Mouse (Mus musculus) limb, embryonic 11.5 days (tissue): Measurements from ENCODE around the gene Acot2. TPM values are rescaled to one million over a fixed set of nuclear protein-coding genes. Genes with fewer than 3 reads are reported as not detected.

Source experiments
- ATAC-seq: fragments of 200-750 bp; cut with Nextera tagmentation; 2 replicates; pipeline ENCODE4 v1.8.0; 2017; ENCODE audit warnings: low read depth; ENCODE audit not compliant: insufficient number of reproducible peaks, low FRiP score, low TSS enrichment
- DNase-seq: peaks from one replicate; pipeline ENCODE4 v3.0.0-alpha.2; 2015; ENCODE audit warnings: low spot score
- H3K27ac ChIP-seq: fragments of 300-500 bp; sonication (generic); replicated peaks from 2 replicates; pipeline ENCODE4 v1.5.1; 2014; ENCODE audit warnings: low read depth, mild to moderate bottlenecking, low read length
- H3K27me3 ChIP-seq: fragments of 300-500 bp; sonication (generic); 2 replicates; pipeline ENCODE4 v1.6.1; 2014; ENCODE audit warnings: mild to moderate bottlenecking, low read length, mixed read lengths; ENCODE audit not compliant: control insufficient read depth, insufficient read depth
- H3K36me3 ChIP-seq: fragments of 300-500 bp; sonication (generic); 2 replicates; pipeline ENCODE4 v1.6.1; 2014; ENCODE audit warnings: mild to moderate bottlenecking, low read length, moderate library complexity, mixed read lengths; ENCODE audit not compliant: control insufficient read depth, insufficient read depth
- H3K4me1 ChIP-seq: fragments of 300-500 bp; sonication (generic); 2 replicates; pipeline ENCODE4 v1.6.1; 2014; ENCODE audit warnings: low read length, mixed read lengths; ENCODE audit not compliant: control insufficient read depth, insufficient read depth
- H3K4me2 ChIP-seq: fragments of 300-500 bp; sonication (generic); 2 replicates; pipeline ENCODE4 v1.6.1; 2014; ENCODE audit warnings: low read depth, mild to moderate bottlenecking, moderate library complexity; ENCODE audit not compliant: severe bottlenecking
- H3K4me3 ChIP-seq: fragments of 300-500 bp; sonication (generic); 2 replicates; pipeline ENCODE4 v1.5.1; 2014; ENCODE audit warnings: low read depth, low read length
- H3K9ac ChIP-seq: fragments of 300-500 bp; sonication (generic); 2 replicates; pipeline ENCODE4 v1.6.1; 2014; ENCODE audit warnings: mild to moderate bottlenecking, low read length
- H3K9me3 ChIP-seq: fragments of 300-500 bp; sonication (generic); 2 replicates; pipeline ENCODE4 v1.6.1; 2016; ENCODE audit warnings: low read length; ENCODE audit not compliant: control insufficient read depth
- WGBS: fragments of 180-500 bp; shearing (Covaris S2); extraction: QIAGEN DNeasy Blood & Tissue Kit; methylation state at CpG from one replicate; pipeline ENCODE4 v1.1.7; 2014; 5-methylcytosine and 5-hydroxymethylcytosine counted together
- polyA plus RNA-seq: library from polyadenylated mRNA; unstranded; fragments of >200 nt; fragmentation: Nextera tagmentation; extraction: Ambion mirVana; gene quantifications from 2 replicates; pipeline ENCODE4 v1.2.1, GENCODE M21; 2014

The Acot2 gene
- polyA plus RNA-seq, 1 experiment from 2014 or later, result 15.2 TPM

GRCm38 (mm10) chr12:83950493-83950839 is 37.2 kb upstream of the Acot2 start, which contains the start of gene Riox1:
Riox1 (plus strand) TSS chr12:83950608.
- peak within 1 kb of the TSS; percentile 68 for H3K4me2 ChIP-seq
- peak within 1 kb of the TSS; percentile 86 for H3K9ac ChIP-seq
- ATAC-seq, result peak; percentile 86; the same call in 1 of the 2 replicates
- no peaks in the 10 kb centered on the region for H3K27me3 ChIP-seq
- no peaks in the 10 kb centered on the region; the same call in 1 of the 2 replicates for H3K36me3 ChIP-seq
- peaks cover 7% of the 10 kb centered on the region; the same call in 1 of the 2 replicates for H3K4me1 ChIP-seq
- no peaks in the 10 kb centered on the region for H3K9me3 ChIP-seq
- H3K4me3 ChIP-seq, result peak within 1 kb of the TSS; percentile 82
- DNase-seq, result peak; percentile 88
- under 1% methylated on average over 37 of the region's 37 CpGs for WGBS
- H3K27ac ChIP-seq, result peak within 1 kb of the TSS; percentile 62

GRCm38 (mm10) chr12:83950840-83951701 is 36.6 kb upstream of the Acot2 start:
- under 1% methylated on average over 107 of the region's 116 CpGs for WGBS
- Histone ChIP-seq H3K4me1 (peaks cover 7% of the 10 kb centered on the region; the same call in 1 of the 2 replicates), H3K9me3 (no peaks in the 10 kb centered on the region), H3K4me3 (peak overlapping the region; percentile 82), H3K27ac (peak overlapping the region; percentile 62), H3K27me3 (no peaks in the 10 kb centered on the region), H3K36me3 (no peaks in the 10 kb centered on the region; the same call in none of the 2 replicates), H3K9ac (peak overlapping the region; percentile 86), H3K4me2 (peak overlapping the region; percentile 68)
- DNase-seq, result peak; percentile 67
- ATAC-seq, result peak; percentile 32; the same call in 1 of the 2 replicates

GRCm38 (mm10) chr12:83951711-83952575 is 35.7 kb upstream of the Acot2 start:
- DNase-seq, result no peak
- H3K27me3 ChIP-seq, result no peaks in the 10 kb centered on the region
- H3K4me3 ChIP-seq, result peak overlapping the region; percentile 82
- peak overlapping the region; percentile 86; the same call in 1 of the 2 replicates for H3K9ac ChIP-seq
- H3K36me3 ChIP-seq, result no peaks in the 10 kb centered on the region; the same call in none of the 2 replicates
- WGBS, result 66% methylated on average over 32 of the region's 32 CpGs
- H3K4me1 ChIP-seq, result peaks cover 7% of the 10 kb centered on the region; the same call in 1 of the 2 replicates
- H3K9me3 ChIP-seq, result no peaks in the 10 kb centered on the region
- H3K4me2 ChIP-seq, result peak overlapping the region; percentile 68
- no peak overlapping the region for H3K27ac ChIP-seq
- no peak for ATAC-seq

GRCm38 (mm10) chr12:83958278-83958677 is 29.4 kb upstream of the Acot2 start:
- H3K27ac ChIP-seq, result no peak overlapping the region
- no peak overlapping the region for H3K4me3 ChIP-seq
- H3K4me1 ChIP-seq, result no peaks in the 10 kb centered on the region
- no peaks in the 10 kb centered on the region for H3K9me3 ChIP-seq
- no peak overlapping the region for H3K9ac ChIP-seq
- no peak for ATAC-seq
- 93% methylated on average over 9 of the region's 9 CpGs for WGBS
- H3K27me3 ChIP-seq, result no peaks in the 10 kb centered on the region
- no peak overlapping the region for H3K4me2 ChIP-seq
- no peaks in the 10 kb centered on the region; the same call in none of the 2 replicates for H3K36me3 ChIP-seq
- no peak for DNase-seq

- DNase-seq, result no peak
- H3K27me3 ChIP-seq, result no peaks in the 10 kb centered on the region
- WGBS, result 78% methylated on average over 7 of the region's 7 CpGs
Observed at GRCm38 (mm10) chr12:83965235-83965634, 22.4 kb upstream of the Acot2 start.

GRCm38 (mm10) chr12:83972117-83972516 is 15.5 kb upstream of the Acot2 start:
- Histone ChIP-seq H3K4me1 (no peaks in the 10 kb centered on the region), H3K36me3 (no peaks in the 10 kb centered on the region), H3K27ac (no peak overlapping the region), H3K4me2 (no peak overlapping the region), H3K9me3 (no peaks in the 10 kb centered on the region), H3K4me3 (no peak overlapping the region), H3K27me3 (no peaks in the 10 kb centered on the region), H3K9ac (no peak overlapping the region)
- peak; percentile 58 for DNase-seq
- ATAC-seq, result no peak
- WGBS, result 73% methylated on average over 2 of the region's 2 CpGs

More at GRCm38 (mm10) chr12:83965235-83965634, 22.4 kb upstream of the Acot2 start:
- Histone ChIP-seq H3K9ac (no peak overlapping the region), H3K4me3 (no peak overlapping the region), H3K36me3 (no peaks in the 10 kb centered on the region), H3K4me1 (no peaks in the 10 kb centered on the region), H3K4me2 (no peak overlapping the region), H3K9me3 (no peaks in the 10 kb centered on the region), H3K27ac (no peak overlapping the region)
- ATAC-seq, result no peak

GRCm38 (mm10) chr12:83978862-83979261 is 8.8 kb upstream of the Acot2 start:
- no peak overlapping the region for H3K4me3 ChIP-seq
- whole genome bisulfite sequencing, result 94% methylated on average over 6 of the region's 6 CpGs
- H3K27me3 ChIP-seq, result no peaks in the 10 kb centered on the region
- no peak for DNase-seq
- H3K9me3 ChIP-seq, result no peaks in the 10 kb centered on the region
- no peak for ATAC-seq
- no peaks in the 10 kb centered on the region for H3K4me1 ChIP-seq
- no peak overlapping the region for H3K4me2 ChIP-seq
- no peak overlapping the region for H3K27ac ChIP-seq
- H3K36me3 ChIP-seq, result no peaks in the 10 kb centered on the region
- no peak overlapping the region for H3K9ac ChIP-seq

- Histone ChIP-seq H3K4me2 (no peak overlapping the region), H3K27ac (no peak overlapping the region), H3K9ac (no peak overlapping the region), H3K9me3 (no peaks in the 10 kb centered on the region), H3K36me3 (no peaks in the 10 kb centered on the region), H3K27me3 (no peaks in the 10 kb centered on the region), H3K4me1 (no peaks in the 10 kb centered on the region), H3K4me3 (no peak overlapping the region)
- 89% methylated on average over 4 of the region's 4 CpGs for WGBS
- DNase-seq, result no peak
- no peak for ATAC-seq
Observed at GRCm38 (mm10) chr12:83981615-83982014, 6.0 kb upstream of the Acot2 start.
